Comparison of ENCODE assay signal across 8 mouse cellular contexts in genomic region chr14:59440039-59440438, GRCm38 (mm10). TPM values are rescaled to one million over a fixed set of nuclear protein-coding genes. Genes with fewer than 3 reads are reported as not detected.
DNase-seq lines count a peak whose midpoint lies in the region; ATAC-seq and TF ChIP-seq lines count a peak whose summit lies in the region.

No protein-coding gene starts in this region.

- H3K9me3 ChIP-seq in heart, embryonic 14.5 days (ENCODE audit: control insufficient read depth, low read length), result no peaks in the 10 kb centered on the region
- no peaks in the 10 kb centered on the region for H3K9me3 ChIP-seq in ES-Bruce4 (replicated peaks; ENCODE audit: control insufficient read depth, insufficient read depth, low read length, poor library complexity, severe bottlenecking)
- no peaks in the 10 kb centered on the region for H3K9me3 ChIP-seq in forebrain, embryonic 15.5 days
- H3K9me3 ChIP-seq in midbrain, embryonic 10.5 days (replicated peaks), result no peaks in the 10 kb centered on the region

- peaks cover 0 to 7% of the 10 kb centered on the region in 2 experiments; a peak in 2 of 4 replicates for H3K4me1 ChIP-seq in heart, embryonic 14.5 days (ENCODE audit: control insufficient read depth in 2 of 2, insufficient read depth in 2 of 2, low read length in 2 of 2)
- no peaks in the 10 kb centered on the region for H3K4me1 ChIP-seq in ES-Bruce4 (ENCODE audit: control insufficient read depth, insufficient read depth, low read length)
- H3K4me1 ChIP-seq in forebrain, embryonic 15.5 days, result peaks cover 11% of the 10 kb centered on the region
- H3K4me1 ChIP-seq in midbrain, embryonic 10.5 days, result peaks cover 16% of the 10 kb centered on the region

- H3K27me3 ChIP-seq in heart, embryonic 14.5 days (ENCODE audit: control insufficient read depth, insufficient read depth, low read length), result no peaks in the 10 kb centered on the region
- H3K27me3 ChIP-seq in ES-Bruce4 (ENCODE audit: control insufficient read depth, insufficient read depth, low read length, poor library complexity, severe bottlenecking), result no peaks in the 10 kb centered on the region
- no peaks in the 10 kb centered on the region for H3K27me3 ChIP-seq in forebrain, embryonic 15.5 days
- H3K27me3 ChIP-seq in midbrain, embryonic 10.5 days (ENCODE audit: low read depth, poor library complexity, severe bottlenecking), result no peaks in the 10 kb centered on the region

- H3K9ac ChIP-seq in heart, embryonic 14.5 days (ENCODE audit: low read length), result peak overlapping the region; percentile 88
- peak overlapping the region; percentile 88 for H3K9ac ChIP-seq in ES-Bruce4 (ENCODE audit: low read depth, poor library complexity, severe bottlenecking)
- H3K9ac ChIP-seq in forebrain, embryonic 15.5 days (replicated peaks), result peak overlapping the region; percentile 95

- peak overlapping the region; percentile 92 for H3K4me2 ChIP-seq in heart, embryonic 14.5 days (ENCODE audit: low read length)
- H3K4me2 ChIP-seq in forebrain, embryonic 15.5 days (replicated peaks), result peak overlapping the region; percentile 63

- TF ChIP-seq EP300 in ES-Bruce4 (IDR thresholded peaks at IDR 0.05; ENCODE audit: insufficient read depth, low read depth, low read length), result no peak

- no peak for DNase-seq in heart, postnatal 14 days
- no peak for DNase-seq in midbrain, embryonic 10.5 days (ENCODE audit: low spot score)
- no peak for DNase-seq in gastrocnemius, postnatal 36 days
- no peak for DNase-seq in spleen, postnatal 36 days (ENCODE audit: low spot score in 2 of 2)
- DNase-seq in MN1 (ENCODE audit: low spot score), result no peak

- no peak for TF ChIP-seq CTCF in ES-Bruce4 (IDR thresholded peaks at IDR 0.05; ENCODE audit: low read depth, low read length)

- peak overlapping the region; percentile 84 to 98 for H3K4me3 ChIP-seq in heart, embryonic 14.5 days (ENCODE audit: control insufficient read depth in 1 of 2, insufficient read depth in 1 of 2, low read depth in 1 of 2, low read length in 2 of 2)
- peak overlapping the region; percentile 28; the same call in 1 of the 2 replicates for H3K4me3 ChIP-seq in ES-Bruce4 (ENCODE audit: low read depth, low read length)
- peak overlapping the region; percentile 98 for H3K4me3 ChIP-seq in forebrain, embryonic 15.5 days
- H3K4me3 ChIP-seq in midbrain, embryonic 10.5 days, result peak overlapping the region; percentile 73

- no peak for ATAC-seq in heart, embryonic 14.5 days (ENCODE audit: insufficient number of reproducible peaks, insufficient read depth, low FRiP score, low read depth)
- ATAC-seq in forebrain, embryonic 15.5 days (replicated peaks), result no peak

- WGBS in heart, embryonic 14.5 days, result 12% methylated on average over 7 of the region's 7 CpGs
- WGBS in forebrain, embryonic 15.5 days, result 17% methylated on average over 7 of the region's 7 CpGs
- 29% methylated on average over 7 of the region's 7 CpGs for WGBS in midbrain, embryonic 10.5 days

- intact Hi-C loops in heart, postnatal 14 days (cut with DNase I), result loop anchor here (5.0 to 10.0 kb wide), 2 partner anchors 45 to 73 kb away; partner anchors contain the start of genes Phf11c and Phf11d
- intact Hi-C loops in gastrocnemius, postnatal 36 days (cut with DNase I), result no loop called here

- no peak overlapping the region for H3K27ac ChIP-seq in heart, embryonic 14.5 days (replicated peaks in 1 of 2; ENCODE audit: control insufficient read depth in 1 of 2, insufficient read depth in 1 of 2, low read depth in 2 of 2, low read length in 2 of 2)
- H3K27ac ChIP-seq in ES-Bruce4 (ENCODE audit: insufficient read depth, low read length), result no peak overlapping the region
- no peak overlapping the region for H3K27ac ChIP-seq in forebrain, embryonic 15.5 days (replicated peaks)
- 0 out of 2 replicates have a peak overlapping the region, but pooled peaks have one; percentile 88 for H3K27ac ChIP-seq in midbrain, embryonic 10.5 days (replicated peaks)

- no peaks in the 10 kb centered on the region for H3K36me3 ChIP-seq in heart, embryonic 14.5 days (ENCODE audit: control insufficient read depth, insufficient read depth, low read length)
- no peaks in the 10 kb centered on the region for H3K36me3 ChIP-seq in ES-Bruce4 (ENCODE audit: control insufficient read depth, insufficient read depth, low read length, poor library complexity, severe bottlenecking)
- H3K36me3 ChIP-seq in forebrain, embryonic 15.5 days, result no peaks in the 10 kb centered on the region
- H3K36me3 ChIP-seq in midbrain, embryonic 10.5 days, result no peaks in the 10 kb centered on the region

- no peak for TF ChIP-seq POLR2A in ES-Bruce4 (IDR thresholded peaks at IDR 0.05; ENCODE audit: insufficient read depth, low read length)

RNA-seq across cellular contexts. Expression of gene Setdb2, which starts 0.6 kb away (rescaled TPM):
- polyA plus RNA-seq in heart, embryonic 14.5 days (2014; fragmentation: Nextera tagmentation; extraction: Ambion mirVana), result 6.8 and 8.3 TPM in 2 replicates
- total RNA-seq in heart, postnatal 14 days (2021), result 10 to 100 TPM in 1 of 2 experiments, 1 to 10 TPM in 1; 9.0 to 11.0 TPM
- 11.9 and 12.1 TPM in 2 replicates for polyA plus RNA-seq in ES-Bruce4 (2011; ENCODE audit: insufficient read depth, insufficient read length, low read depth, missing spikeins)
- 7.5 and 11.2 TPM in 2 replicates for polyA plus RNA-seq in forebrain, embryonic 15.5 days (2015; fragmentation: Nextera tagmentation; extraction: Ambion mirVana)
- 10.9 and 12.4 TPM in 2 replicates for polyA plus RNA-seq in midbrain, embryonic 10.5 days (2016; fragmentation: Nextera tagmentation; extraction: Ambion mirVana)
- 1 to 10 TPM; 3.8 to 3.9 TPM for total RNA-seq in gastrocnemius, postnatal 36 days (2021)

RNA-seq across cellular contexts. Expression of gene Cab39l, which starts 0.7 kb away (rescaled TPM):
- polyA plus RNA-seq in heart, embryonic 14.5 days (2014; fragmentation: Nextera tagmentation; extraction: Ambion mirVana), result 25.2 and 26.5 TPM in 2 replicates
- 10 to 100 TPM; 20.0 to 21.8 TPM for total RNA-seq in heart, postnatal 14 days (2021)
- polyA plus RNA-seq in ES-Bruce4 (2011; ENCODE audit: insufficient read depth, insufficient read length, low read depth, missing spikeins), result 30.9 and 36.6 TPM in 2 replicates
- 22.7 and 22.8 TPM in 2 replicates for polyA plus RNA-seq in forebrain, embryonic 15.5 days (2015; fragmentation: Nextera tagmentation; extraction: Ambion mirVana)
- 38.9 and 44.2 TPM in 2 replicates for polyA plus RNA-seq in midbrain, embryonic 10.5 days (2016; fragmentation: Nextera tagmentation; extraction: Ambion mirVana)
- 10 to 100 TPM; 13.6 to 18.5 TPM for total RNA-seq in gastrocnemius, postnatal 36 days (2021)

RNA-seq across cellular contexts. Expression of gene Phf11c, which starts 44.9 kb away (rescaled TPM):
- polyA plus RNA-seq in heart, embryonic 14.5 days (2014; fragmentation: Nextera tagmentation; extraction: Ambion mirVana), result 0.34 and 0.54 TPM in 2 replicates
- total RNA-seq in heart, postnatal 14 days (2021), result 1 to 10 TPM in 1 of 2 experiments, under 1 TPM in 1; 0.93 to 1.0 TPM
- polyA plus RNA-seq in ES-Bruce4 (2011; ENCODE audit: insufficient read depth, insufficient read length, low read depth, missing spikeins), result 1.0 and 1.1 TPM in 2 replicates
- polyA plus RNA-seq in forebrain, embryonic 15.5 days (2015; fragmentation: Nextera tagmentation; extraction: Ambion mirVana), result 0.27 and 0.32 TPM in 2 replicates
- 0.67 TPM in 2 replicates for polyA plus RNA-seq in midbrain, embryonic 10.5 days (2016; fragmentation: Nextera tagmentation; extraction: Ambion mirVana)
- under 1 TPM; 0.36 to 0.37 TPM for total RNA-seq in gastrocnemius, postnatal 36 days (2021)

Comparison
In these comparisons a context has a peak if more than half of its experiments do, and no peak if none do; other contexts are left out.
1. H3K4me3 ChIP-seq: peak in every context shown above with its lines; median percentile 98 in forebrain, embryonic 15.5 days; 91 in heart, embryonic 14.5 days; 73 in midbrain, embryonic 10.5 days; 28 in ES-Bruce4.